Mouse (Mus musculus) embryonic facial prominence, embryonic 15.5 days (tissue): Measurements from ENCODE around the gene Vsx2. TPM values are rescaled to one million over a fixed set of nuclear protein-coding genes. Genes with fewer than 3 reads are reported as not detected.

Source experiments
- ATAC-seq: fragments of 200-750 bp; cut with Nextera tagmentation; 2 replicates; pipeline ENCODE4 v1.8.0; 2017; ENCODE audit warnings: low read depth, moderate TSS enrichment; ENCODE audit not compliant: insufficient number of reproducible peaks, low FRiP score, low TSS enrichment
- H3K27ac ChIP-seq: fragments of 300-500 bp; sonication (generic); replicated peaks from 2 replicates; pipeline ENCODE4 v1.5.1; 2015; ENCODE audit warnings: mild to moderate bottlenecking, inconsistent platforms
- H3K27me3 ChIP-seq: fragments of 300-500 bp; sonication (generic); 2 replicates; pipeline ENCODE4 v1.6.1; 2015; ENCODE audit warnings: inconsistent platforms
- H3K36me3 ChIP-seq: fragments of 300-500 bp; sonication (generic); 2 replicates; pipeline ENCODE4 v1.6.1; 2015; ENCODE audit warnings: mild to moderate bottlenecking, inconsistent platforms
- H3K4me1 ChIP-seq: fragments of 300-500 bp; sonication (generic); 2 replicates; pipeline ENCODE4 v1.6.1; 2015; ENCODE audit warnings: inconsistent platforms
- H3K4me2 ChIP-seq: fragments of 300-500 bp; sonication (generic); replicated peaks from 2 replicates; pipeline ENCODE4 v1.6.1; 2015; ENCODE audit warnings: mild to moderate bottlenecking, inconsistent platforms
- H3K4me3 ChIP-seq: fragments of 300-500 bp; sonication (generic); replicated peaks from 2 replicates; pipeline ENCODE4 v1.5.1; 2015; ENCODE audit warnings: mild to moderate bottlenecking, inconsistent platforms
- H3K9ac ChIP-seq: fragments of 300-500 bp; sonication (generic); 2 replicates; pipeline ENCODE4 v1.6.1; 2015; ENCODE audit warnings: inconsistent platforms
- H3K9me3 ChIP-seq: fragments of 300-500 bp; sonication (generic); replicated peaks from 2 replicates; pipeline ENCODE4 v1.6.1; 2016; ENCODE audit warnings: inconsistent platforms
- WGBS: fragments of 180-500 bp; shearing (Covaris S2); methylation state at CpG from one replicate; pipeline ENCODE4 v1.1.7; 2015; 5-methylcytosine and 5-hydroxymethylcytosine counted together
- polyA plus RNA-seq: library from polyadenylated mRNA; unstranded; fragments of >200 nt; fragmentation: Nextera tagmentation; extraction: Ambion mirVana; gene quantifications from 2 replicates; pipeline ENCODE4 v1.2.1, GENCODE M21; 2015

The Vsx2 gene
- polyA plus RNA-seq, 1 experiment from 2014 or later: 0.28 TPM

- Histone ChIP-seq H3K27ac (no peak overlapping the region), H3K9ac (no peak overlapping the region), H3K4me1 (no peaks in the 10 kb centered on the region), H3K36me3 (no peaks in the 10 kb centered on the region), H3K4me3 (no peak overlapping the region), H3K9me3 (no peaks in the 10 kb centered on the region), H3K27me3 (peaks cover 42% of the 10 kb centered on the region), H3K4me2 (no peak overlapping the region)
- 60% methylated on average over 11 of the region's 11 CpGs for whole genome bisulfite sequencing
- ATAC-seq: no peak
These were observed 8.3 kb downstream of the Vsx2 start for GRCm38 (mm10) chr12:84577768-84578439.

GRCm38 (mm10) chr12:84578440-84578770 lies 8.8 kb downstream of the Vsx2 start:
- H3K9ac ChIP-seq: no peak overlapping the region
- H3K27me3 ChIP-seq: peaks cover 37% of the 10 kb centered on the region
- no peaks in the 10 kb centered on the region for H3K4me1 ChIP-seq
- no peak for ATAC-seq
- H3K36me3 ChIP-seq: no peaks in the 10 kb centered on the region
- no peak overlapping the region for H3K27ac ChIP-seq
- WGBS: 36% methylated on average over 5 of the region's 5 CpGs
- H3K9me3 ChIP-seq: no peaks in the 10 kb centered on the region
- no peak overlapping the region for H3K4me3 ChIP-seq
- no peak overlapping the region for H3K4me2 ChIP-seq

DNA sequence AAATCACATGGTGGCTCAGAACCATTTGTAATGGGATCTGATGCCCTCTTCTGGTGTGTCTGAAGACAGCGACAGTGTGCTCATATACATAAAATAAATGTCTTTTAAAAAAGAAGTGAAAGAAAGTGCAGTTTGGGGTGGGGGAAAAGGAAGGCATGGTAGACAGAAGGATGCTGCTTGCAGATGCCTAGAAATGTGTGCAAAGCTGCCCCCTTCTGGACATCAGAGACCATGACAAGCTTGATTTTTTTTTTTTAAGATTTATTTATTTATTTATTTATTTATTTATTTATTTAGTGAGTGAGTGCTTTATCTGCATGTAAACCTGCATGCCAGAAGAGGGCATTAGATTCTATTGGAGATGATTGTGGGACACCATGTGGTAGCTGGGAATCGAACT lies 11.7 kb downstream of the Vsx2 start:
- H3K27me3 ChIP-seq: peaks cover 15% of the 10 kb centered on the region; the same call in 1 of the 2 replicates
- no peak overlapping the region for H3K27ac ChIP-seq
- no peaks in the 10 kb centered on the region for H3K36me3 ChIP-seq
- WGBS: 87% methylated on average over 2 of the region's 2 CpGs
- H3K4me2 ChIP-seq: no peak overlapping the region
- no peak for ATAC-seq
- no peaks in the 10 kb centered on the region for H3K9me3 ChIP-seq
- H3K4me1 ChIP-seq: no peaks in the 10 kb centered on the region
- no peak overlapping the region for H3K4me3 ChIP-seq
- no peak overlapping the region for H3K9ac ChIP-seq

- no peaks in the 10 kb centered on the region for H3K27me3 ChIP-seq
- peak overlapping the region; percentile 54 for H3K4me3 ChIP-seq
- no peaks in the 10 kb centered on the region for H3K36me3 ChIP-seq
- H3K4me2 ChIP-seq: peak overlapping the region; percentile 98
- H3K9me3 ChIP-seq: no peaks in the 10 kb centered on the region
- ATAC-seq: 0 out of 2 replicates have a peak, but pooled peaks have one; percentile 24
- under 1% methylated on average over 54 of the region's 54 CpGs for WGBS
- peak overlapping the region; percentile 50 for H3K9ac ChIP-seq
- H3K27ac ChIP-seq: no peak overlapping the region
- H3K4me1 ChIP-seq: no peaks in the 10 kb centered on the region; the same call in 1 of the 2 replicates
These were observed 20.5 kb downstream of the Vsx2 start for GRCm38 (mm10) chr12:84589825-84590761.

- H3K4me1 ChIP-seq: no peaks in the 10 kb centered on the region
- WGBS: 23% methylated on average over 8 of the region's 8 CpGs
- 0 out of 2 replicates have a peak, but pooled peaks cover 5% of the 10 kb centered on the region for H3K27me3 ChIP-seq
- no peak overlapping the region for H3K4me3 ChIP-seq
- H3K9me3 ChIP-seq: no peaks in the 10 kb centered on the region
- H3K27ac ChIP-seq: no peak overlapping the region
- no peak overlapping the region for H3K4me2 ChIP-seq
- H3K36me3 ChIP-seq: peaks cover 7% of the 10 kb centered on the region
- H3K9ac ChIP-seq: no peak overlapping the region
- no peak for ATAC-seq
These were observed 28.8 kb downstream of the Vsx2 start for GRCm38 (mm10) chr12:84598324-84598723.

- Histone ChIP-seq H3K27ac (no peak overlapping the region), H3K4me2 (no peak overlapping the region), H3K9me3 (no peaks in the 10 kb centered on the region), H3K36me3 (peaks cover 28% of the 10 kb centered on the region), H3K4me3 (no peak overlapping the region), H3K9ac (no peak overlapping the region), H3K27me3 (no peaks in the 10 kb centered on the region), H3K4me1 (no peaks in the 10 kb centered on the region)
- no peak for ATAC-seq
- WGBS: 92% methylated on average over 6 of the region's 7 CpGs
These were observed 34.4 kb downstream of the Vsx2 start for GRCm38 (mm10) chr12:84604001-84604400.

DNA sequence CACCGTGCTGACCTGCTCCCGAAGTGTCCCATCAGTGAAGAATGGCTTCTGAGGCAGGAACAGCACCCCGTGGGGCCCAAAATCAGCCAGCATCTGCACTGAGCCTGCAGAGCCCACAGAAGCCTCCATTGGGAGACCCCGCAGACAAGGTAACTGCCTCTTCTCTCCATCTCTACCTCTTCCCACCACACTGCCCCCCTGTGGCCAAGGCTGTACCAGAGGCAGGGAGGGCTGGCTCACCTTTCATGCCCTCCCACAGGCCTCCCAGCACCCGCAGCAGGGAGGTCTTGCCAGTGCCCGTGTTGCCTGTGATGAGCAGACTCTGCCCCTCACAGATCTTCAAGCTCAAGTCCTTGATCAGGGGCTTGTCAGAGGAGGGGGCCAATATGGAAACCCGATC lies 36.3 kb downstream of the Vsx2 start:
- H3K27me3 ChIP-seq: no peaks in the 10 kb centered on the region

GRCm38 (mm10) chr12:84611718-84612117 lies 42.2 kb downstream of the Vsx2 start:
- no peaks in the 10 kb centered on the region for H3K9me3 ChIP-seq
- H3K27me3 ChIP-seq: no peaks in the 10 kb centered on the region
- H3K4me2 ChIP-seq: no peak overlapping the region
- H3K27ac ChIP-seq: no peak overlapping the region
- no peak for ATAC-seq
- 0 out of 2 replicates have a peak, but pooled peaks cover 6% of the 10 kb centered on the region for H3K4me1 ChIP-seq
- H3K36me3 ChIP-seq: peaks cover 27% of the 10 kb centered on the region
- H3K9ac ChIP-seq: no peak overlapping the region
- H3K4me3 ChIP-seq: no peak overlapping the region
- WGBS: 86% methylated on average over 10 of the region's 10 CpGs

More for the DNA sequence above, 36.3 kb downstream of the Vsx2 start:
- Histone ChIP-seq H3K9ac (no peak overlapping the region), H3K27ac (no peak overlapping the region), H3K4me2 (no peak overlapping the region), H3K4me3 (no peak overlapping the region), H3K9me3 (no peaks in the 10 kb centered on the region), H3K4me1 (no peaks in the 10 kb centered on the region), H3K36me3 (peaks cover 28% of the 10 kb centered on the region)
- 78% methylated on average over 7 of the region's 7 CpGs for WGBS
- no peak for ATAC-seq

DNA sequence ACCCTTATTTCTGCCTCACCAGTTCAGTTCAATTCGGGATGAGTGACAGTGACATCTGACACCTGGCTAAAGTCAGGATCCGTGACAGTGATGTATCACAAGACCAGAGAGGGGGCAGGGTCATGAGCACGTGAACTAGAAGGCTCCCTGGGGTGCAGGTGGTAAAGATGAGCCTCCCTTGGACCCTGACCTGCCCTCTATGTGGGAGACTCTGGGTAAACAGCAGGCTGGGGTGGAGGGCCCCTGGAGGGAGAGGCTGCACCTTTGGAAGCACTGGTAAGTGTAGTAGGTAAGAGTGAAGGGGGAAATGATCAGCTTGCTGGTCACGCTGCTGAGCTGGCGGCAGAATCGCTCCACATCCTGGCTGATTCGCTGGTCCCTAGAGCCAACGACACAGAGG lies 43.0 kb downstream of the Vsx2 start:
- Histone ChIP-seq H3K27me3 (no peaks in the 10 kb centered on the region), H3K9me3 (no peaks in the 10 kb centered on the region), H3K4me1 (0 out of 2 replicates have a peak, but pooled peaks cover 6% of the 10 kb centered on the region), H3K4me2 (no peak overlapping the region), H3K27ac (no peak overlapping the region), H3K36me3 (peaks cover 21% of the 10 kb centered on the region), H3K4me3 (no peak overlapping the region), H3K9ac (no peak overlapping the region)
- no peak for ATAC-seq
- 66% methylated on average over 8 of the region's 8 CpGs for WGBS

- Histone ChIP-seq H3K4me2 (no peak overlapping the region), H3K4me3 (no peak overlapping the region), H3K27ac (no peak overlapping the region), H3K4me1 (0 out of 2 replicates have a peak, but pooled peaks cover 6% of the 10 kb centered on the region), H3K36me3 (peaks cover 15% of the 10 kb centered on the region), H3K9ac (no peak overlapping the region), H3K9me3 (no peaks in the 10 kb centered on the region), H3K27me3 (no peaks in the 10 kb centered on the region)
- 84% methylated on average over 11 of the region's 11 CpGs for WGBS
- ATAC-seq: no peak
These were observed 44.4 kb downstream of the Vsx2 start for GRCm38 (mm10) chr12:84614001-84614400.

- 72% methylated on average over 7 of the region's 7 CpGs for WGBS
- no peak for ATAC-seq
These were observed 45.0 kb downstream of the Vsx2 start for GRCm38 (mm10) chr12:84614524-84614923.

More at GRCm38 (mm10) chr12:84614524-84614923, 45.0 kb downstream of the Vsx2 start:
- Histone ChIP-seq H3K4me1 (0 out of 2 replicates have a peak, but pooled peaks cover 6% of the 10 kb centered on the region), H3K9ac (no peak overlapping the region), H3K27me3 (no peaks in the 10 kb centered on the region), H3K9me3 (no peaks in the 10 kb centered on the region), H3K36me3 (peaks cover 15% of the 10 kb centered on the region), H3K4me3 (no peak overlapping the region), H3K4me2 (no peak overlapping the region), H3K27ac (no peak overlapping the region)
